Mouse (Mus musculus): Measurements from ENCODE around the gene Myo1h. TPM values are rescaled to one million over a fixed set of nuclear protein-coding genes. Genes with fewer than 3 reads are reported as not detected.
A peak's percentile ranks its signal among the peaks of the same experiment; 100 is the strongest.

The Myo1h gene
- polyA plus RNA-seq, 1 experiment from 2014 or later, result 0.74 TPM

DNA sequence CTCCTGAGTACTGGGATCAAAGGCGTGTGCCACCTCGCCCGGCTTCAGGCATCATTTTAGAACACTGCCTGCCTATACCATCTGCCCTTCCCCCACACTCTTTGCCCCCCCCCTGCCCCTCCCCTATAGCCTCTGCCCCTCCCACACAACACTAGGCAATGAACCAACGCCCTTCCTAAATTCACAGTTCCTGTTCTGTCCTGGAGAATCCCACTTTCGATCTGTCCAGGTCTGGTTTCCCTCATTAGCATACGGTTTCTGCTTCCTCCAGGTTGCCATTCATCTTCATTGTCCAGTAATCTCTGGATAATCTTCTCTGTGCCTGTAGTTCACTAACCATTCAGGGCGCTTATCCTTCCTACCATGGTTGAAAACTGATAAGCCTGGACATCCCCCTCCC, 54.6 kb downstream of the Myo1h start:
- no peaks in the 10 kb centered on the region for H3K9me3 ChIP-seq (ENCODE audit: control insufficient read depth, low read length)
- no peak overlapping the region for H3K27ac ChIP-seq (replicated peaks; ENCODE audit: low read depth, low read length)
- no peaks in the 10 kb centered on the region for H3K27me3 ChIP-seq (ENCODE audit: control insufficient read depth, insufficient read depth, low read length)
- H3K36me3 ChIP-seq (ENCODE audit: control insufficient read depth, insufficient read depth, low read length), result no peaks in the 10 kb centered on the region
- H3K9ac ChIP-seq (replicated peaks; ENCODE audit: low read length), result no peak overlapping the region
- no peak overlapping the region for H3K4me3 ChIP-seq (replicated peaks; ENCODE audit: low read depth, low read length)
- no peak for ATAC-seq (ENCODE audit: low FRiP score, low TSS enrichment)
- no peak overlapping the region for H3K4me2 ChIP-seq (ENCODE audit: low read length)
- H3K4me1 ChIP-seq (ENCODE audit: control insufficient read depth, insufficient read depth, low read length), result no peaks in the 10 kb centered on the region
- no peak for DNase-seq
- 87% methylated on average over 7 of the region's 7 CpGs for WGBS

DNA sequence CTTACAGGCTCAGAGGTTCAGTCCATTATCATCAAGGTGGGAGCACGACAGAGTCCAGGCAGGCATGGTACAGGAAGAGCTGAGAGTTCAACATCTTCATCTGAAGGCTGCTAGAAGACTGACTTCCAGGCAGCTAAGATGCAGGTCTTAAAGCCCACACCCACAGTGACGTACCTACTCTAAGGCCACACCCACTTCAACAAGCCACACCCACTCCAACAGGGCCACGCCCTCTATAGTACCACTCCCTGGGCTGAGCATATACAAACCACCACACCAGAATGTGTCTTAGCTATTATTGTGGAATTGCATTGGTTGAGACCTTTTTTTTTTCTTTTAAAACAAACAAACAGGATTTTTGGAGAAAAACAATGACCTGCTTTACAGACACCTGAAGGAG, 56.6 kb downstream of the Myo1h start:
- Histone ChIP-seq H3K4me1 (ENCODE audit: control insufficient read depth, insufficient read depth, low read length) (no peaks in the 10 kb centered on the region), H3K9ac (replicated peaks; ENCODE audit: low read length) (no peak overlapping the region), H3K4me2 (ENCODE audit: low read length) (no peak overlapping the region), H3K27me3 (ENCODE audit: control insufficient read depth, insufficient read depth, low read length) (no peaks in the 10 kb centered on the region), H3K9me3 (ENCODE audit: control insufficient read depth, low read length) (no peaks in the 10 kb centered on the region), H3K36me3 (ENCODE audit: control insufficient read depth, insufficient read depth, low read length) (no peaks in the 10 kb centered on the region), H3K4me3 (replicated peaks; ENCODE audit: low read depth, low read length) (no peak overlapping the region), H3K27ac (replicated peaks; ENCODE audit: low read depth, low read length) (no peak overlapping the region)
- 66% methylated on average over 3 of the region's 3 CpGs for WGBS
- no peak for ATAC-seq (ENCODE audit: low FRiP score, low TSS enrichment)
- DNase-seq, result no peak

DNA sequence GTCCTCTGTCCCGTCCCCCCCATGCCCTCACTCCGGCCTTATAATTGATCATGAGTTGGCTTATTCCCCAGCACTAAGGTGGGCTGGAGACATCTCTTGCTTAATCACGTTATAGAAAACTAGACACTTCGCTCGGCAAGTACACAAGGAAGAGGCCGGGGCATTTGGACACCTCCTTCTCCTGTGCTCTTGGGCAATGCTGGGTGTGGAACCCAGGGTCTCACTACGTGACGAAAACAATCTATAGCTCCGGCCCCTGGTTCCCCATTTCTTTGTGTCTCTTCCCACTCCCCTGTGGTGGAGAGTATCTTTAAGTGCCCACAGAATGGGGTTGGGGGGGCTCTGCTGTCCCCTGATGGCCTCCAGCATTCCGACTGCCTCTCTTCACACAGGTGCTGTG, 58.0 kb downstream of the Myo1h start:
- no peak overlapping the region for H3K4me3 ChIP-seq (replicated peaks; ENCODE audit: low read depth, low read length)
- 83% methylated on average over 10 of the region's 10 CpGs for WGBS
- no peak for ATAC-seq (ENCODE audit: low FRiP score, low TSS enrichment)

DNA sequence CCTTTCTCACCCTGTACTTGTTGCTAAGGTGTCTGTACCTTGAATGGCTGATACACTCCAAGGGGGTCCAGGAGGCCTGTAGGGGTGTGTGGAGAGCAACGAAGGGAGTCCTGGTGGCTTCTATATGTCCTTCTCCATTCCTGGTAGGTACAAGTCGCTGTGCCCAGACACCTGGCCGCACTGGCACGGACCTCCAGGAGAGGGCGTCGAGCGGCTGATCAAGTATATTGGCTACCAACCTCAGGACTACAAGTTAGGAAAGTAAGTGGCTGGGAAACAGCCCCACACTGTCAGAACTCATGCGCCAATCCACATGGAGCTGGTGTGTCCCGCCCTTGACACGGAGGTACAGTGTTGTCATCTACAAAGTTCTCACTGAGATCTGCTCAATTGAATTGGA, 62.5 kb downstream of the Myo1h start:
- Histone ChIP-seq H3K4me2 (ENCODE audit: low read length) (no peak overlapping the region), H3K27ac (replicated peaks; ENCODE audit: low read depth, low read length) (no peak overlapping the region), H3K4me1 (ENCODE audit: control insufficient read depth, insufficient read depth, low read length) (no peaks in the 10 kb centered on the region), H3K27me3 (ENCODE audit: control insufficient read depth, insufficient read depth, low read length) (no peaks in the 10 kb centered on the region), H3K9ac (replicated peaks; ENCODE audit: low read length) (no peak overlapping the region), H3K4me3 (replicated peaks; ENCODE audit: low read depth, low read length) (no peak overlapping the region), H3K36me3 (ENCODE audit: control insufficient read depth, insufficient read depth, low read length) (no peaks in the 10 kb centered on the region), H3K9me3 (ENCODE audit: control insufficient read depth, low read length) (no peaks in the 10 kb centered on the region)
- DNase-seq (no peak), ATAC-seq (ENCODE audit: low FRiP score, low TSS enrichment) (no peak)
- 63% methylated on average over 10 of the region's 10 CpGs for WGBS

More for the DNA sequence above, 58.0 kb downstream of the Myo1h start:
- DNase-seq, result no peak
- H3K4me1 ChIP-seq (ENCODE audit: control insufficient read depth, insufficient read depth, low read length), result no peaks in the 10 kb centered on the region
- H3K9ac ChIP-seq (replicated peaks; ENCODE audit: low read length), result no peak overlapping the region
- no peak overlapping the region for H3K27ac ChIP-seq (replicated peaks; ENCODE audit: low read depth, low read length)
- H3K4me2 ChIP-seq (ENCODE audit: low read length), result no peak overlapping the region
- no peaks in the 10 kb centered on the region for H3K36me3 ChIP-seq (ENCODE audit: control insufficient read depth, insufficient read depth, low read length)
- H3K9me3 ChIP-seq (ENCODE audit: control insufficient read depth, low read length), result no peaks in the 10 kb centered on the region
- no peaks in the 10 kb centered on the region for H3K27me3 ChIP-seq (ENCODE audit: control insufficient read depth, insufficient read depth, low read length)

DNA sequence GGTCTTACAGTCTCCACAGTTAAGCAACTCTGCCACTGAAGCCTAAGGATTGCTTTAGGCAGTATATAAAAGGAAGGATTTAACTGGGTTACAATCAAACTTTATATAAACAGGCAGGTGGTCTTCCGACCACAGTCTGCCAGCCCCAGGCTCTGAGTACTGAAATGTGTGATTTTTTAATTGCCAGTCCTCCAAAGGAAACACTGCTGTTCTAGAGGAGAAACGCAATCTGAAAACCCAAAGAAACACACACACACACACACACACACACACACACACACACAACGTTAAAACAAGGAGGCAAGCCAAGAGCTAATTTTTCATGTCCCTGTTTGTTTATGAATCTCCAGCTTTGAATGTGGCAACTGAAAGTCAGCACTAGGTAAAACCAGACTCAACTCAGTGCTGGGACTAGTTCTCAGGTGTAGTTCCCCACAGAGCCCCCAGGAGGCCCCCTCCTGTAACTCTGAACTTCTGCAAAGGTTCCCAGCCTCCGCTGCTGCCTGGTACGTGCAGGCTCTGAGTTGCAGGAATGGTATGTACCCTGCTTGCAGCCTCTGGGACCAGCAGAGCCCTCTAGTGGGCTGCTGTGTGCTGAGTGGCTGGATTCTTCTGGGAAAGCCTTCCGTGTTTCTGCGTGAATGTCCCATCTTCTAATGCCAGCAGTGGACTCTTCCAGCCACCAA, 67.4 kb downstream of the Myo1h start:
- DNase-seq, result peak; percentile 73
- no peak for ATAC-seq (ENCODE audit: low FRiP score, low TSS enrichment)
- H3K4me1 ChIP-seq (ENCODE audit: control insufficient read depth, insufficient read depth, low read length), result no peaks in the 10 kb centered on the region
- peaks cover 18% of the 10 kb centered on the region for H3K36me3 ChIP-seq (ENCODE audit: control insufficient read depth, insufficient read depth, low read length)
- H3K9ac ChIP-seq (replicated peaks; ENCODE audit: low read length), result no peak overlapping the region
- WGBS, result 26% methylated on average over 7 of the region's 7 CpGs
- H3K27ac ChIP-seq (replicated peaks; ENCODE audit: low read depth, low read length), result no peak overlapping the region
- H3K4me2 ChIP-seq (ENCODE audit: low read length), result no peak overlapping the region
- no peaks in the 10 kb centered on the region for H3K27me3 ChIP-seq (ENCODE audit: control insufficient read depth, insufficient read depth, low read length)
- H3K9me3 ChIP-seq (ENCODE audit: control insufficient read depth, low read length), result no peaks in the 10 kb centered on the region
- H3K4me3 ChIP-seq (replicated peaks; ENCODE audit: low read depth, low read length), result no peak overlapping the region

DNA sequence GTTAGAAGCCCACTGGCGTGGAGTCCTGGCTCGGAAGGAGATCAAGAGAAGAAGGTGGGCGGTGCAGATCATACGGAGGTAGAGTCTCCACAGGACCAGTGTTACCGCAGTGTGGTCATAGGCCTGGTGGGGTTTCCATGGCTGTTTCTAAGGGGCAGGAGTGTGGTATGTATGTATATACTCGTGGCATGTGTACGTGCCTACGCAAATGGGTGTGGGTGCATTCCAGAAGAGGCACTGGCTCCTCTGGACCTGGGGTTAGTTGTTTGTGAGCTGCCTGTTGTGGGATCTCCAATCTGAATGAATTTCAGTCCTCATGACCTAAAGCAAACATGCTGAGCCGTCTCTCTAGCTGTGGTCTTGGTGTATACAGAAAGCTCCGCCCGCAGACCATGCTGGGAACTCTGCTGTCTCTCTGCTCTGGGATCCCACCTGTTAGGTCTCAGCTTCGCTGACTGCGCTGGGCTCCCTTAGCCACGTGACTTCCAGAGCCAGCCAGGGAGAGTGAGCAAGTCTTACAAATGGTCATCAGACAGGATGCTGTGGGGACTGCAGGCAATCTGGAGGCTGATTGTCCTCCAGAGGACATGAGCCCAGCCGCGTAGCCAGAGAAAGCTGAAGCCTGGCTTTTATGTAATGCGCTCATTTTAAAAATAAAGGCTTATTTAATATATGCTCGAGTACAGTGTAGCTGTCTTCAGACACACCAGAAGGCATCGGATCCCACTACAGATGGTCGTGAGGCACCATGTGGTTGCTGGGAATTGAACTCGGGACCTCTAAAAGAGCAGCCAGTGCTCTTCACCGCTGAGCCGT, 68.2 kb downstream of the Myo1h start:
- Histone ChIP-seq H3K9ac (replicated peaks; ENCODE audit: low read length) (no peak overlapping the region), H3K9me3 (ENCODE audit: control insufficient read depth, low read length) (no peaks in the 10 kb centered on the region), H3K27ac (replicated peaks; ENCODE audit: low read depth, low read length) (no peak overlapping the region), H3K27me3 (ENCODE audit: control insufficient read depth, insufficient read depth, low read length) (no peaks in the 10 kb centered on the region), H3K4me3 (replicated peaks; ENCODE audit: low read depth, low read length) (no peak overlapping the region), H3K4me2 (ENCODE audit: low read length) (no peak overlapping the region), H3K36me3 (ENCODE audit: control insufficient read depth, insufficient read depth, low read length) (peaks cover 26% of the 10 kb centered on the region), H3K4me1 (ENCODE audit: control insufficient read depth, insufficient read depth, low read length) (no peaks in the 10 kb centered on the region)
- DNase-seq (peak; percentile 45), ATAC-seq (ENCODE audit: low FRiP score, low TSS enrichment) (no peak; the same call in 1 of the 2 replicates)
- 55% methylated on average over 23 of the region's 23 CpGs for WGBS

DNA sequence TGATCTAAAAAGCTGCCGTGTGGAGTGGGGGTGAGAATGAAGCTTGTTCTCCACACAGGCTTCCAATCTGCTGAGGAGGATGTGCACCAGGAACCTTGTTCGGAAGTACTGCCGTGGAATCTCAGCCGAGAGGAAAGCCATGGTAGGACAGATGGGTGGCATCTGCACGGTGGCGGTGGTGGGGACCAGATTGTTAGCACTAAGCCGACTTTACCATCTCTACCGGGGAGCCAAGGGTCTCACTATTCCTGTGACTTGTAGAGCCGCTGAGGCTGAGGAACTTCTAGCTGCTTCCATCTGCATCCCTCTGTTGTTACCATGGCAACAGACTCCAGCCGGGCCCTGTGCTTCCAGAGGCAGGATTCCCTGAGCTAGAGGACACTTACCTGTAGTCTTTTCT, 69.9 kb downstream of the Myo1h start:
- WGBS, result 56% methylated on average over 10 of the region's 10 CpGs
- Histone ChIP-seq H3K4me2 (ENCODE audit: low read length) (no peak overlapping the region), H3K9ac (replicated peaks; ENCODE audit: low read length) (no peak overlapping the region), H3K36me3 (ENCODE audit: control insufficient read depth, insufficient read depth, low read length) (peaks cover 42% of the 10 kb centered on the region), H3K27me3 (ENCODE audit: control insufficient read depth, insufficient read depth, low read length) (no peaks in the 10 kb centered on the region), H3K27ac (replicated peaks; ENCODE audit: low read depth, low read length) (no peak overlapping the region), H3K9me3 (ENCODE audit: control insufficient read depth, low read length) (no peaks in the 10 kb centered on the region), H3K4me3 (replicated peaks; ENCODE audit: low read depth, low read length) (no peak overlapping the region), H3K4me1 (ENCODE audit: control insufficient read depth, insufficient read depth, low read length) (no peaks in the 10 kb centered on the region)
- DNase-seq, result peak; percentile 79
- ATAC-seq (ENCODE audit: low FRiP score, low TSS enrichment), result no peak

DNA sequence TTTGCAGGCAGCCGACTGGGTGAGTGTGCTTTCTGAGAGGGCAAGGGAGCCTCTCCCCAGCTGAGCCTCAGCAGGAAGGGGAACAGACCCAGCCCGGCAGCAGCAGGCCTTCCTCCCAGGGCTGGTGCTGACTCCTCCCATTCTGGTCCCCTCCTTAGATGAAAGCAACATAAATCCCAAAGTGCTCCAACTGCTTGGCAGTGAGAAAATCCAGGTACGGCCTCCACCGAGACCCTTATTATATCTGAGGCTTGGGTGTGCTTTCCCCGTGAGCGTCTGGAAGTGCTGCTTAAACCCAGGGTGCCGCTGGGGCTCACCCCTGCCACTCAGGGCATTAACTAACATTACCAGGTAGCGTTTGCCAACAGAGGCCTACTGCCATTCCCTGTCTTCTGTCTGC, 70.6 kb downstream of the Myo1h start:
- no peak overlapping the region for H3K4me2 ChIP-seq (ENCODE audit: low read length)
- WGBS, result 76% methylated on average over 8 of the region's 8 CpGs
- H3K4me1 ChIP-seq (ENCODE audit: control insufficient read depth, insufficient read depth, low read length), result no peaks in the 10 kb centered on the region
- ATAC-seq (ENCODE audit: low FRiP score, low TSS enrichment) (no peak), DNase-seq (no peak)
- no peaks in the 10 kb centered on the region for H3K27me3 ChIP-seq (ENCODE audit: control insufficient read depth, insufficient read depth, low read length)
- no peak overlapping the region for H3K9ac ChIP-seq (replicated peaks; ENCODE audit: low read length)
- no peaks in the 10 kb centered on the region for H3K9me3 ChIP-seq (ENCODE audit: control insufficient read depth, low read length)
- H3K27ac ChIP-seq (replicated peaks; ENCODE audit: low read depth, low read length), result no peak overlapping the region
- peaks cover 50% of the 10 kb centered on the region for H3K36me3 ChIP-seq (ENCODE audit: control insufficient read depth, insufficient read depth, low read length)
- no peak overlapping the region for H3K4me3 ChIP-seq (replicated peaks; ENCODE audit: low read depth, low read length)

DNA sequence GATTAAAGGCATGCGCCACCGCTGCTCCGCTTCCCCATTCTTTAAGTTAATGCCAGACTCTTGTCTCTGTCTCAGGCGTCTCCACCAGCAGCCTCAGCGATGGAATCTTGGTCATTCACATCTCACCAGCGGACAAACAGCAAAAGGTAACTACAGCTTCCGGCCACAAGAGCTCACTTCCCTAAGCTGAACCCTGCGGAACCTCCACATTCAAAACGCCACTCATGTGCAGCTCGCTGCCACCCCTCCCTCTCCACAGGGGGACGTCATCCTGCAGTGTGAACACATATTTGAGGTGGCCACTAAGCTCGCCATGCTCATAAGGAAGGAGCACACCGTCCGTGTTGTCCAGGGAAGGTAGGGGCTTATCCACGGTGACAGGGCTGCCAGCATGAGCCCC, 72.0 kb downstream of the Myo1h start:
- H3K4me1 ChIP-seq (ENCODE audit: control insufficient read depth, insufficient read depth, low read length), result no peaks in the 10 kb centered on the region
- H3K9ac ChIP-seq (replicated peaks; ENCODE audit: low read length), result no peak overlapping the region
- no peak for ATAC-seq (ENCODE audit: low FRiP score, low TSS enrichment)
- peaks cover 64% of the 10 kb centered on the region for H3K36me3 ChIP-seq (ENCODE audit: control insufficient read depth, insufficient read depth, low read length)
- H3K9me3 ChIP-seq (ENCODE audit: control insufficient read depth, low read length), result no peaks in the 10 kb centered on the region
- no peak overlapping the region for H3K27ac ChIP-seq (replicated peaks; ENCODE audit: low read depth, low read length)
- H3K4me2 ChIP-seq (ENCODE audit: low read length), result no peak overlapping the region
- 81% methylated on average over 15 of the region's 15 CpGs for WGBS
- no peaks in the 10 kb centered on the region for H3K27me3 ChIP-seq (ENCODE audit: control insufficient read depth, insufficient read depth, low read length)
- H3K4me3 ChIP-seq (replicated peaks; ENCODE audit: low read depth, low read length), result no peak overlapping the region
- DNase-seq, result no peak
